Mouse (Mus musculus) stomach, postnatal 0 days (tissue): ENCODE data around the gene Gmpr2.

Source experiments
- CTCF ChIP-seq: IDR thresholded peaks from 2 replicates; pipeline ENCODE4 v1.5.1; 2016; ENCODE audit warnings: antibody characterized with exemption, low read depth, mild to moderate bottlenecking, moderate library complexity
- EP300 ChIP-seq: optimal IDR thresholded peaks from 2 replicates; pipeline ENCODE3; 2016; ENCODE audit warnings: antibody characterized with exemption

GRCm38 (mm10) chr14:55649884-55650283 is 21.9 kb upstream of the Gmpr2 start, which contains the start of gene Tssk4:
- no peak for TF ChIP-seq EP300
- TF ChIP-seq CTCF: no peak
